Comparison of ENCODE assay signal across 9 mouse cellular contexts in genomic region chr11:55158785-55159359, GRCm38 (mm10). TPM values are rescaled to one million over a fixed set of nuclear protein-coding genes. Genes with fewer than 3 reads are reported as not detected.
DNase-seq lines count a peak whose midpoint lies in the region; TF ChIP-seq lines count a peak whose summit lies in the region.
"Had no signal": no experiment of that assay in that cellular context is flagged by ENCODE, and none has a peak within 500 bp of the region (broad histone marks: within the 10 kb centered on the region; RNA-seq: fewer than 3 reads in every experiment).

No protein-coding gene starts in this region.

- peak; percentile 98 to 99 for TF ChIP-seq CTCF in CH12.LX (conservative IDR thresholded peaks at IDR 0.05 in 1 of 2, IDR thresholded peaks at IDR 0.05 in 1 of 2; ENCODE audit: low read depth in 2 of 2, low read length in 2 of 2)

- H3K4me1 ChIP-seq in CH12.LX (ENCODE audit: control insufficient read depth in 1 of 2, insufficient read depth in 2 of 2), result peaks cover 17 to 47% of the 10 kb centered on the region in 2 experiments; a peak in 3 of 4 replicates

- in situ Hi-C loops in CH12.LX (cut with MboI; ENCODE audit: low pct_ligation_motif_present, low pct_unique_long_range_greater_than_20kb, low sequenced_read_pairs), result loop anchor here (10.0 kb wide), 1 partner anchor 274 kb away; no protein-coding TSS in a partner anchor

- no peak for TF ChIP-seq POLR2A in CH12.LX (IDR thresholded peaks at IDR 0.05; ENCODE audit: low read depth, low read length)

- no peak overlapping the region for H3K4me2 ChIP-seq in CH12.LX (ENCODE audit: insufficient read depth, low read depth, poor library complexity, severe bottlenecking)

- TF ChIP-seq RAD21 in CH12.LX (IDR thresholded peaks at IDR 0.05; ENCODE audit: low read depth, low read length), result peak; percentile 98

- H3K9me3 ChIP-seq in CH12.LX (replicated peaks; ENCODE audit: low read length), result no peaks in the 10 kb centered on the region

- no peak for TF ChIP-seq EP300 in CH12.LX (IDR thresholded peaks at IDR 0.05; ENCODE audit: low read length)

- no peak overlapping the region for H3K4me3 ChIP-seq in CH12.LX (replicated peaks in 1 of 3; ENCODE audit: low read depth in 2 of 3, low read length in 2 of 3, poor library complexity in 1 of 3)

- dilution Hi-C loops in CH12.LX (cut with MboI; ENCODE audit: extremely low pct_ligation_motif_present, extremely low pct_unique_long_range_greater_than_20kb, low sequenced_read_pairs), result no loop called here

- DNase-seq in CH12.LX (ENCODE audit: extremely low read depth), result peak; percentile 96
- peak; percentile 87 for DNase-seq in adipocyte (ENCODE audit: low spot score)
- peak; percentile 81 for DNase-seq in embryo, embryonic 10 days (ENCODE audit: low spot score)
- DNase-seq in heart, adult 8-10 months (ENCODE audit: low spot score), result peak; percentile 73
- peak; percentile 83 to 94 for DNase-seq in kidney, postnatal 36 days
- peak; percentile 80 for DNase-seq in lung, adult 18-20 months
- peak; percentile 89 to 92 for DNase-seq in right cerebral cortex, adult 2 months (ENCODE audit: low spot score in 2 of 2)
- DNase-seq in urinary bladder, adult 2 months (ENCODE audit: low spot score), result peak; percentile 44

- H3K9ac ChIP-seq in CH12.LX (ENCODE audit: insufficient read depth, low read depth), result no peak overlapping the region

- H3K27ac ChIP-seq in CH12.LX (ENCODE audit: insufficient read depth, low read depth), result no peak overlapping the region
- H3K27ac ChIP-seq: macrophage had no signal

- H3K79me2 ChIP-seq in CH12.LX (replicated peaks; ENCODE audit: control insufficient read depth, extremely low read depth, insufficient read depth, poor library complexity, severe bottlenecking), result no peaks in the 10 kb centered on the region

- H3K27me3 ChIP-seq in CH12.LX (replicated peaks), result peaks cover 2% of the 10 kb centered on the region

- H3K36me3 ChIP-seq in CH12.LX (replicated peaks in 1 of 2; ENCODE audit: control insufficient read depth in 1 of 2, insufficient read depth in 1 of 2, low read length in 1 of 2), result no peaks in the 10 kb centered on the region

TF ChIP-seq in CH12.LX, 34 proteins besides CTCF, POLR2A, EP300 and RAD21:
- TF ChIP-seq NELFE (IDR thresholded peaks at IDR 0.05; ENCODE audit: low read depth, low read length) (peak; percentile 65; the same call in 1 of the 2 replicates), TBP (conservative IDR thresholded peaks at IDR 0.05; ENCODE audit: low read depth, low read length) (peak; percentile 37; the same call in 1 of the 2 replicates), ZC3H11A (IDR thresholded peaks at IDR 0.05; ENCODE audit: low read depth, low read length) (peak; percentile 95), CHD2 (IDR thresholded peaks at IDR 0.05; ENCODE audit: low read length) (no peak), SIN3A (IDR thresholded peaks at IDR 0.05; ENCODE audit: low read length) (no peak; the same call in 1 of the 2 replicates), HCFC1 (IDR thresholded peaks at IDR 0.05; ENCODE audit: low read depth, low read length) (peak; percentile 61), RCOR1 (conservative IDR thresholded peaks at IDR 0.05; ENCODE audit: low read depth, low read length) (no peak), ZNF384 (IDR thresholded peaks at IDR 0.05; ENCODE audit: low read depth, low read length) (no peak), IRF4 (IDR thresholded peaks at IDR 0.05; ENCODE audit: low read depth, low read length) (peak; percentile 73), CHD1 (IDR thresholded peaks at IDR 0.05; ENCODE audit: low read depth, low read length) (no peak), GABPA (IDR thresholded peaks at IDR 0.05; ENCODE audit: insufficient replicate concordance, low read depth, low read length) (no peak), PAX5 (IDR thresholded peaks at IDR 0.05; ENCODE audit: low read length) (no peak), USF1 (IDR thresholded peaks at IDR 0.05; ENCODE audit: low read depth, low read length) (no peak), BHLHE40 (IDR thresholded peaks at IDR 0.05; ENCODE audit: low read depth, low read length) (no peak), MXI1 (IDR thresholded peaks at IDR 0.05; ENCODE audit: low read depth, low read length) (no peak), ELF1 (IDR thresholded peaks at IDR 0.05; ENCODE audit: low read depth, low read length) (peak; percentile 73), JUN (IDR thresholded peaks at IDR 0.05; ENCODE audit: insufficient read depth, low read depth, low read length) (no peak), NRF1 (IDR thresholded peaks at IDR 0.05; ENCODE audit: low read depth, low read length) (peak; percentile 46), MEF2A (IDR thresholded peaks at IDR 0.05; ENCODE audit: borderline replicate concordance, low read depth, low read length) (0 out of 2 replicates have a peak, but pooled peaks have one; percentile 23), UBTF (IDR thresholded peaks at IDR 0.05; ENCODE audit: low read depth, low read length) (no peak), MAFK (IDR thresholded peaks at IDR 0.05; ENCODE audit: insufficient replicate concordance, low read length) (no peak), MAX (IDR thresholded peaks at IDR 0.05; ENCODE audit: low read length) (no peak; the same call in 1 of the 2 replicates), JUND (conservative IDR thresholded peaks at IDR 0.05; ENCODE audit: low read depth, low read length) (no peak), MAZ (IDR thresholded peaks at IDR 0.05; ENCODE audit: low read depth, low read length) (no peak), E2F4 (IDR thresholded peaks at IDR 0.05; ENCODE audit: insufficient replicate concordance, low read depth, low read length) (no peak), TCF12 (IDR thresholded peaks at IDR 0.05; ENCODE audit: low read depth, low read length) (peak; percentile 74; the same call in 1 of the 2 replicates), MYC (IDR thresholded peaks at IDR 0.05; ENCODE audit: low read depth, low read length) (0 out of 2 replicates have a peak, but pooled peaks have one; percentile 24), ZKSCAN1 (IDR thresholded peaks at IDR 0.05; ENCODE audit: borderline replicate concordance, low read depth, low read length) (no peak), ETS1 (conservative IDR thresholded peaks at IDR 0.05; ENCODE audit: low read depth, low read length) (no peak), ZMIZ1 (IDR thresholded peaks at IDR 0.05; ENCODE audit: low read depth, low read length) (no peak), POLR2AphosphoS2 (IDR thresholded peaks at IDR 0.05; ENCODE audit: low read depth, low read length) (no peak), USF2 (conservative IDR thresholded peaks at IDR 0.05; ENCODE audit: low read depth, low read length) (no peak), KAT2A (IDR thresholded peaks at IDR 0.05; ENCODE audit: insufficient replicate concordance, low read length) (no peak), SMC3 (IDR thresholded peaks at IDR 0.05; ENCODE audit: low read depth, low read length) (peak; percentile 99)

RNA-seq across cellular contexts. Expression of gene Slc36a3, which starts 7.4 kb away (rescaled TPM):
- total RNA-seq in CH12.LX (2012; rRNA removed) (0.34 and 0.72 TPM in 2 replicates), CH12.LX (2014; rRNA removed) (0.34 and 0.72 TPM in 2 replicates)
- polyA plus RNA-seq in CH12.LX (2012; ENCODE audit: insufficient read length, low read depth), result 1.2 and 1.5 TPM in 2 replicates
- not detected for total RNA-seq in heart, adult 8-10 months (2022)
- 0.06 TPM in 1 of 2 replicates, not detected in the other for polyA plus RNA-seq in urinary bladder, adult 2 months (2012; rRNA removed)

RNA-seq across cellular contexts. Expression of gene Slc36a2, which starts 26.0 kb away (rescaled TPM):
- total RNA-seq in CH12.LX (2012; rRNA removed), result 0.04 and 0.08 TPM in 2 replicates
- total RNA-seq in CH12.LX (2014; rRNA removed), result not detected in 2 replicates
- 0.17 and 0.18 TPM in 2 replicates for polyA plus RNA-seq in CH12.LX (2012; ENCODE audit: insufficient read length, low read depth)
- 10 to 100 TPM in 3 of 4 experiments, 1 to 10 TPM in 1; 10.0 to 14.0 (median 12.0) TPM for total RNA-seq in heart, adult 8-10 months (2022)
- polyA plus RNA-seq in urinary bladder, adult 2 months (2012; rRNA removed), result 3.1 and 4.5 TPM in 2 replicates
- polyA plus RNA-seq: macrophage had no signal

RNA-seq across cellular contexts. Expression of gene Slc36a1, which starts 45.3 kb away (rescaled TPM):
- total RNA-seq in CH12.LX (2012; rRNA removed), result 2.5 and 3.6 TPM in 2 replicates
- 0.51 and 0.65 TPM in 2 replicates for total RNA-seq in CH12.LX (2014; rRNA removed)
- 4.3 and 5.0 TPM in 2 replicates for polyA plus RNA-seq in CH12.LX (2012; ENCODE audit: insufficient read length, low read depth)
- 10 to 100 TPM in 3 of 4 experiments, 1 to 10 TPM in 1; 8.8 to 12.1 (median 10.4) TPM for total RNA-seq in heart, adult 8-10 months (2022)
- 14.0 and 17.3 TPM in 2 replicates for polyA plus RNA-seq in urinary bladder, adult 2 months (2012; rRNA removed)

Comparison
In these comparisons a context has a peak if more than half of its experiments do, and no peak if none do; other contexts are left out.
1. DNase-seq: peak in every context shown above with its lines; median percentile 96 in CH12.LX; 90 in right cerebral cortex, adult 2 months; 88 in kidney, postnatal 36 days; 87 in adipocyte; 81 in embryo, embryonic 10 days; 80 in lung, adult 18-20 months; 73 in heart, adult 8-10 months; 44 in urinary bladder, adult 2 months.
2. RNA of gene Slc36a2, which starts 26.0 kb away (total RNA-seq): 10.0 to 14.0 TPM in heart, adult 8-10 months; 0.04 to 0.08 TPM in CH12.LX; every median in the first group is over 10 times any median in the second.